Mouse (Mus musculus) kidney, postnatal 0 days (tissue): ENCODE measurements around the gene Ssu72. TPM values are rescaled to one million over a fixed set of nuclear protein-coding genes. Genes with fewer than 3 reads are reported as not detected.
A peak's percentile ranks its signal among the peaks of the same experiment; 100 is the strongest.

Experiments
- ATAC-seq: fragments of 200-750 bp; cut with Nextera tagmentation; replicated peaks from 2 replicates; pipeline ENCODE4 v1.8.0; 2017; ENCODE audit warnings: low read depth, moderate number of reproducible peaks, moderate TSS enrichment, moderate library complexity; ENCODE audit not compliant: low FRiP score
- DNase-seq: peaks from one replicate; pipeline ENCODE4 v3.0.0-alpha.2; 2016; ENCODE audit warnings: low spot score
- H3K27ac ChIP-seq: fragments of 300-500 bp; sonication (generic); 2 replicates; pipeline ENCODE4 v1.5.1; 2014; ENCODE audit warnings: mild to moderate bottlenecking
- H3K27me3 ChIP-seq: fragments of 300-500 bp; sonication (generic); 2 replicates; pipeline ENCODE4 v1.6.1; 2014; ENCODE audit warnings: low read length, mixed read lengths; ENCODE audit not compliant: insufficient read depth
- H3K36me3 ChIP-seq: fragments of 300-500 bp; sonication (generic); 2 replicates; pipeline ENCODE4 v1.6.1; 2014; ENCODE audit warnings: low read length, mixed read lengths; ENCODE audit not compliant: insufficient read depth
- H3K4me1 ChIP-seq: fragments of 300-500 bp; sonication (generic); replicated peaks from 2 replicates; pipeline ENCODE4 v1.6.1; 2014; ENCODE audit warnings: antibody characterized with exemption, low read length, mixed read lengths; ENCODE audit not compliant: insufficient read depth
- H3K4me2 ChIP-seq: fragments of 300-500 bp; sonication (generic); 2 replicates; pipeline ENCODE4 v1.6.1; 2014; ENCODE audit warnings: mild to moderate bottlenecking, low read length, moderate library complexity, mixed read lengths
- H3K4me3 ChIP-seq: fragments of 300-500 bp; sonication (generic); replicated peaks from 2 replicates; pipeline ENCODE4 v1.5.1; 2014; ENCODE audit warnings: low read depth, low read length
- H3K9ac ChIP-seq: fragments of 300-500 bp; sonication (generic); 2 replicates; pipeline ENCODE4 v1.6.1; 2014; ENCODE audit warnings: low read depth, low read length
- H3K9me3 ChIP-seq: fragments of 300-500 bp; sonication (generic); replicated peaks from 2 replicates; pipeline ENCODE4 v1.6.1; 2016; ENCODE audit warnings: low read length, inconsistent platforms, mixed read lengths
- CTCF ChIP-seq: IDR thresholded peaks from 2 replicates; pipeline ENCODE4 v1.5.1; 2016; ENCODE audit warnings: antibody characterized with exemption, low read depth, mild to moderate bottlenecking, moderate library complexity
- WGBS: fragments of 180-500 bp; shearing (Covaris S2); extraction: QIAGEN DNeasy Blood & Tissue Kit; methylation state at CpG from one replicate; pipeline ENCODE4 v1.1.7; 2014; 5-methylcytosine and 5-hydroxymethylcytosine counted together
- polyA plus RNA-seq: library from polyadenylated mRNA; unstranded; fragments of >200 nt; fragmentation: Nextera tagmentation; extraction: Ambion mirVana; gene quantifications from 2 replicates; pipeline ENCODE4 v1.2.1, GENCODE M21; 2015

The Ssu72 gene
- polyA plus RNA-seq, 1 experiment from 2014 or later = 159 TPM

GRCm38 (mm10) chr4:155774971-155775740 lies 70.6 kb downstream of the Ssu72 start:
- Histone ChIP-seq H3K27me3 (no peaks in the 10 kb centered on the region; the same call in 1 of the 2 replicates), H3K4me3 (peak overlapping the region; percentile 32; the same call in 1 of the 2 replicates), H3K9ac (no peak overlapping the region), H3K4me1 (peaks cover 11% of the 10 kb centered on the region), H3K27ac (peak overlapping the region; percentile 47; the same call in 1 of the 2 replicates), H3K9me3 (no peaks in the 10 kb centered on the region), H3K4me2 (peak overlapping the region; percentile 77), H3K36me3 (no peaks in the 10 kb centered on the region)
- WGBS = 36% methylated on average over 9 of the region's 9 CpGs
- ATAC-seq = no peak
- no peak for DNase-seq
- no peak for TF ChIP-seq CTCF

- Histone ChIP-seq H3K36me3 (no peaks in the 10 kb centered on the region), H3K4me3 (no peak overlapping the region), H3K9ac (no peak overlapping the region), H3K4me2 (no peak overlapping the region), H3K4me1 (peaks cover 7% of the 10 kb centered on the region), H3K27ac (no peak overlapping the region), H3K27me3 (no peaks in the 10 kb centered on the region; the same call in 1 of the 2 replicates), H3K9me3 (no peaks in the 10 kb centered on the region)
- no peak for TF ChIP-seq CTCF
- ATAC-seq (no peak), DNase-seq (no peak)
- WGBS = 76% methylated on average over 3 of the region's 3 CpGs
Measured at GRCm38 (mm10) chr4:155775855-155776254, 71.3 kb downstream of the Ssu72 start.

- no peak for ATAC-seq
- no peaks in the 10 kb centered on the region; the same call in 1 of the 2 replicates for H3K27me3 ChIP-seq
- H3K36me3 ChIP-seq = no peaks in the 10 kb centered on the region
- H3K9me3 ChIP-seq = no peaks in the 10 kb centered on the region
- peaks cover 10% of the 10 kb centered on the region for H3K4me1 ChIP-seq
- no peak overlapping the region for H3K4me2 ChIP-seq
- no peak overlapping the region for H3K27ac ChIP-seq
- 47% methylated on average over 2 of the region's 2 CpGs for WGBS
- TF ChIP-seq CTCF = no peak
- H3K4me3 ChIP-seq = no peak overlapping the region
- no peak overlapping the region for H3K9ac ChIP-seq
- DNase-seq = no peak
Measured at GRCm38 (mm10) chr4:155776704-155777335, 72.2 kb downstream of the Ssu72 start.

- WGBS = 84% methylated on average over 2 of the region's 2 CpGs
- Histone ChIP-seq H3K27ac (no peak overlapping the region), H3K36me3 (no peaks in the 10 kb centered on the region), H3K27me3 (no peaks in the 10 kb centered on the region; the same call in 1 of the 2 replicates), H3K4me2 (no peak overlapping the region), H3K4me3 (no peak overlapping the region), H3K9me3 (no peaks in the 10 kb centered on the region), H3K4me1 (peaks cover 7% of the 10 kb centered on the region), H3K9ac (no peak overlapping the region)
- no peak for TF ChIP-seq CTCF
- ATAC-seq (no peak), DNase-seq (no peak)
Measured at GRCm38 (mm10) chr4:155777816-155778215, 73.2 kb downstream of the Ssu72 start.

GRCm38 (mm10) chr4:155779498-155779897 lies 74.9 kb downstream of the Ssu72 start:
- H3K27me3 ChIP-seq = no peaks in the 10 kb centered on the region; the same call in 1 of the 2 replicates
- no peak overlapping the region for H3K4me2 ChIP-seq
- no peak for TF ChIP-seq CTCF
- H3K36me3 ChIP-seq = no peaks in the 10 kb centered on the region
- WGBS = 83% methylated on average over 4 of the region's 4 CpGs
- DNase-seq (no peak), ATAC-seq (no peak)
- H3K9me3 ChIP-seq = no peaks in the 10 kb centered on the region
- H3K27ac ChIP-seq = no peak overlapping the region
- H3K4me1 ChIP-seq = peaks cover 3% of the 10 kb centered on the region
- no peak overlapping the region for H3K9ac ChIP-seq
- H3K4me3 ChIP-seq = no peak overlapping the region

GRCm38 (mm10) chr4:155780895-155781294 lies 76.3 kb downstream of the Ssu72 start:
- Histone ChIP-seq H3K9me3 (no peaks in the 10 kb centered on the region), H3K9ac (no peak overlapping the region; the same call in 1 of the 2 replicates), H3K4me1 (peaks cover 3% of the 10 kb centered on the region; the same call in 1 of the 2 replicates), H3K4me3 (no peak overlapping the region), H3K36me3 (no peaks in the 10 kb centered on the region), H3K27me3 (no peaks in the 10 kb centered on the region; the same call in 1 of the 2 replicates), H3K4me2 (no peak overlapping the region), H3K27ac (peak overlapping the region; percentile 26; the same call in 1 of the 2 replicates)
- DNase-seq (peak; percentile 69), ATAC-seq (0 out of 2 replicates have a peak, but pooled peaks have one; percentile 12)
- 13% methylated on average over 6 of the region's 6 CpGs for WGBS
- TF ChIP-seq CTCF = no peak

Other genes starting within 250 kb of the Ssu72 start
- gene Tmem52, start 235.7 kb upstream of the Ssu72 start, polyA plus RNA-seq = 6.5 and 7.3 TPM in 2 replicates
- 376 and 406 TPM in 2 replicates for gene Gnb1, start 213.4 kb upstream of the Ssu72 start, polyA plus RNA-seq
- 76.8 and 83.0 TPM in 2 replicates for gene Nadk, start 142.4 kb upstream of the Ssu72 start, polyA plus RNA-seq
- 6.4 and 6.6 TPM in 2 replicates for gene Slc35e2, start 103.4 kb upstream of the Ssu72 start, polyA plus RNA-seq
- gene Cdk11b, start 79.9 kb upstream of the Ssu72 start, polyA plus RNA-seq = 60.0 and 65.4 TPM in 2 replicates
- gene Gm10563, start 59.4 kb upstream of the Ssu72 start, polyA plus RNA-seq = not detected in 2 replicates
- 77.2 and 80.3 TPM in 2 replicates for gene Mmp23, start 51.4 kb upstream of the Ssu72 start, polyA plus RNA-seq
- gene Mib2, start 35.6 kb upstream of the Ssu72 start, polyA plus RNA-seq = 19.6 and 21.0 TPM in 2 replicates
- gene Fndc10, start 10.5 kb upstream of the Ssu72 start, polyA plus RNA-seq = 9.1 and 12.1 TPM in 2 replicates
- 0.47 and 0.68 TPM in 2 replicates for gene Tmem240, start 30.0 kb downstream of the Ssu72 start, polyA plus RNA-seq
- gene Atad3a, start 56.3 kb downstream of the Ssu72 start, polyA plus RNA-seq = 92.1 and 92.2 TPM in 2 replicates
- 14.8 and 16.4 TPM in 2 replicates for gene Vwa1, start 69.9 kb downstream of the Ssu72 start, polyA plus RNA-seq
- gene Tmem88b, start 81.1 kb downstream of the Ssu72 start, polyA plus RNA-seq = 0.16 and 0.22 TPM in 2 replicates
- gene Ankrd65, start 85.6 kb downstream of the Ssu72 start, polyA plus RNA-seq = 0.28 and 0.29 TPM in 2 replicates
- gene Mrpl20, start 98.1 kb downstream of the Ssu72 start, polyA plus RNA-seq = 283 and 294 TPM in 2 replicates
- 103 and 109 TPM in 2 replicates for gene Ccnl2, start 107.7 kb downstream of the Ssu72 start, polyA plus RNA-seq
- 169 and 171 TPM in 2 replicates for gene Aurkaip1, start 126.5 kb downstream of the Ssu72 start, polyA plus RNA-seq
- 100 and 111 TPM in 2 replicates for gene Mxra8, start 134.9 kb downstream of the Ssu72 start, polyA plus RNA-seq
- gene Dvl1, start 142.6 kb downstream of the Ssu72 start, polyA plus RNA-seq = 9.9 and 16.6 TPM in 2 replicates
- 0.18 TPM in 2 replicates for gene Tas1r3, start 158.6 kb downstream of the Ssu72 start, polyA plus RNA-seq
- 14.8 and 17.2 TPM in 2 replicates for gene Cptp, start 164.6 kb downstream of the Ssu72 start, polyA plus RNA-seq
- gene Ints11, start 164.7 kb downstream of the Ssu72 start, polyA plus RNA-seq = 40.3 and 45.7 TPM in 2 replicates
- 33.8 and 38.0 TPM in 2 replicates for gene Pusl1, start 187.0 kb downstream of the Ssu72 start, polyA plus RNA-seq
- gene Acap3, start 187.0 kb downstream of the Ssu72 start, polyA plus RNA-seq = 8.2 and 8.4 TPM in 2 replicates
- gene Ube2j2, start 239.0 kb downstream of the Ssu72 start, polyA plus RNA-seq = 99.7 and 108 TPM in 2 replicates